In genomic region chr2:92182981-92183501, GRCm38 (mm10) we compare ENCODE assay signal across 8 mouse cellular contexts.
DNase-seq lines count a peak whose midpoint lies in the region; ATAC-seq lines count a peak whose summit lies in the region.

No protein-coding gene starts in this region.

- no peaks in the 10 kb centered on the region for H3K27me3 ChIP-seq in intestine, embryonic 14.5 days (replicated peaks; ENCODE audit: control insufficient read depth, insufficient read depth, low read length)

- H3K4me1 ChIP-seq in intestine, embryonic 14.5 days (replicated peaks; ENCODE audit: control insufficient read depth, insufficient read depth, low read length), result peaks cover 19% of the 10 kb centered on the region

- H3K9ac ChIP-seq in intestine, embryonic 14.5 days (ENCODE audit: low read length), result peak overlapping the region; percentile 90

- H3K9me3 ChIP-seq in intestine, embryonic 14.5 days (ENCODE audit: control insufficient read depth, low read length), result no peaks in the 10 kb centered on the region

- intact Hi-C loops in gastrocnemius, postnatal 14 days (cut with DNase I; ENCODE audit: low total_unique reads), result no loop called here
- intact Hi-C loops in left cerebral cortex, postnatal 10 days (cut with DNase I), result loop anchor here (2.0 to 5.0 kb wide), 2 partner anchors 118 to 196 kb away; no protein-coding TSS in a partner anchor

- peak; percentile 83 for ATAC-seq in intestine, embryonic 14.5 days (replicated peaks; ENCODE audit: low FRiP score, low TSS enrichment, low read depth)
- peak; percentile 63 for ATAC-seq in megakaryocyte progenitor cell, adult 5-6 weeks (replicated peaks; ENCODE audit: poor library complexity)

- H3K4me3 ChIP-seq in intestine, embryonic 14.5 days (ENCODE audit: low read depth, low read length), result peak overlapping the region; percentile 91

- peak overlapping the region; percentile 84 for H3K4me2 ChIP-seq in intestine, embryonic 14.5 days (ENCODE audit: low read length)

- H3K36me3 ChIP-seq in intestine, embryonic 14.5 days (ENCODE audit: control insufficient read depth, insufficient read depth, low read length), result no peaks in the 10 kb centered on the region

- under 1% methylated on average over 41 of the region's 41 CpGs for WGBS in intestine, embryonic 14.5 days

- peak overlapping the region; percentile 99 for H3K27ac ChIP-seq in intestine, embryonic 14.5 days (ENCODE audit: low read depth)

- DNase-seq in adrenal gland, adult (ENCODE audit: inconsistent age in 2 of 2, low spot score in 1 of 2), result peak; percentile 87 to 96
- peak; percentile 94 for DNase-seq in embryo, embryonic 10 days (ENCODE audit: low spot score)
- DNase-seq in gastrocnemius, postnatal 14 days, result peak; percentile 75
- DNase-seq in intestine, embryonic 14.5 days (ENCODE audit: low spot score), result peak; percentile 90
- DNase-seq in left cerebral cortex, postnatal 10 days (ENCODE audit: extremely low spot score in 1 of 2, low spot score in 2 of 2), result peak; percentile 76 to 86
- peak; percentile 82 to 88 for DNase-seq in right cerebral cortex, postnatal 10 days (ENCODE audit: low spot score in 2 of 2)
- DNase-seq in urinary bladder, postnatal 14 days (ENCODE audit: low spot score), result peak; percentile 77

Comparison
In these comparisons a context has a peak if more than half of its experiments do, and no peak if none do; other contexts are left out.
1. Peak in every context shown above with its lines: DNase-seq, ATAC-seq, H3K4me3 ChIP-seq and H3K27ac ChIP-seq.